Mouse (Mus musculus): ENCODE measurements around the gene Kif21b. TPM values are rescaled to one million over a fixed set of nuclear protein-coding genes. Genes with fewer than 3 reads are reported as not detected.

Kif21b gene
- polyA plus RNA-seq, 1 experiment from 2014 or later: 2.8 TPM

DNA sequence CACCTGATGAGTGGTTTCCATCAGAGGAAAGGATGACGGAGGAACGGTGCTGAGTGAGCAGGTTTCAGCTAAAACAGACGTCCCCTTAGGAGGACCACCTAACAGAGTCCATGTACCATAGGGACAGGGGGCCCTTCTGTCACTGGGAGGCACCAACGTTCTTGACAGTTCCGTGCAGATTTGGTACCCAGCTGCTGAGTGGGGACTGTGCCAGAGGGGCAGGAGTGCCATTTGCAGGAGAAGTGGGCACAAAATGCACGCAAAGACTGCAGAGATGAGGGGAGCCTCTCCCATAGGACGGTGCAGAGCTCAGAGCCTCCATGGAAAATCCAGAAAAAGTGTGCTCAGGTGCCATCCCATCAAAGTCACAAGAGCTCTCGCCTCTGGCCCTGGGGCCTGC is 9.2 kb upstream of the Kif21b start:
- Histone ChIP-seq H3K9me3 (ENCODE audit: control insufficient read depth, low read length) (no peaks in the 10 kb centered on the region), H3K9ac (ENCODE audit: low read depth, low read length) (no peak overlapping the region), H3K4me1 (ENCODE audit: control insufficient read depth, insufficient read depth, low read length) (peaks cover 9% of the 10 kb centered on the region; the same call in 1 of the 2 replicates), H3K4me3 (ENCODE audit: low read depth, low read length) (no peak overlapping the region), H3K27me3 (replicated peaks; ENCODE audit: control insufficient read depth, insufficient read depth, low read length) (no peaks in the 10 kb centered on the region), H3K27ac (replicated peaks; ENCODE audit: low read depth, low read length) (no peak overlapping the region), H3K36me3 (ENCODE audit: control insufficient read depth, insufficient read depth, low read length) (no peaks in the 10 kb centered on the region), H3K4me2 (ENCODE audit: low read depth, low read length) (no peak overlapping the region)
- ATAC-seq (ENCODE audit: low read depth): no peak
- 82% methylated on average over 8 of the region's 8 CpGs for WGBS
- no peak for DNase-seq (ENCODE audit: low spot score)

DNA sequence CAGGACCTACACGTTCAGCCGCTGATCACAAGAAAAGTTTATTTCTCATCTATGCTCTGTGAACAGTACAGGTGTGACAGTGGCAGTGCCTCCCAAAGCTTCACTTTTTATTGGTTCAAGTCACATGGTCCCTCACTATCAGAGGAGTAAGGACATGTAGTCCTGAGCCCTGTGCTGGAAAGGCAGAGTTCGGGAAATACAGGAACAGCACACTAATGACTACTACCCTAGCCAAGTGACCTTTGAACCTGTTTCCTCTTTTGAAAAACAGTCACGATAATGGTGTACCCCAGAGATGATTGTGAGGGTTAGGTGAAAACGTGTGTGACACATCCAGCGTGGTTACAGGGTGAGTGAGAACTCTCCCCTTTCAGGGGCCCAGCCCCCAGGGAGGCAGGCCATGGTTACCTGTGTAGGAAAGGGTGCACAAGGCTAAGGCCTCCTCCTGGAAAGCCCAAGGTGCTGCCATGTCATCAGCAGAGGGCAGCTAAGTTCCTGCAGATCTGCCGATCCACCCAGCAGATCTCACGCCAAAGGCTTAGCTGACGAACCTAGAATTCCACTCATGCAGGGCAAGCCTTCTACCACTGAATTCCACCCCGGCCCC is 4.9 kb upstream of the Kif21b start:
- no peak overlapping the region for H3K4me2 ChIP-seq (ENCODE audit: low read depth, low read length)
- 71% methylated on average over 10 of the region's 10 CpGs for WGBS
- H3K9me3 ChIP-seq (ENCODE audit: control insufficient read depth, low read length): no peaks in the 10 kb centered on the region
- no peak overlapping the region for H3K27ac ChIP-seq (replicated peaks; ENCODE audit: low read depth, low read length)
- peaks cover 23% of the 10 kb centered on the region for H3K4me1 ChIP-seq (ENCODE audit: control insufficient read depth, insufficient read depth, low read length)
- no peaks in the 10 kb centered on the region for H3K27me3 ChIP-seq (replicated peaks; ENCODE audit: control insufficient read depth, insufficient read depth, low read length)
- H3K4me3 ChIP-seq (ENCODE audit: low read depth, low read length): no peak overlapping the region
- no peaks in the 10 kb centered on the region for H3K36me3 ChIP-seq (ENCODE audit: control insufficient read depth, insufficient read depth, low read length)
- DNase-seq (ENCODE audit: low spot score) (no peak), ATAC-seq (ENCODE audit: low read depth) (no peak)
- no peak overlapping the region for H3K9ac ChIP-seq (ENCODE audit: low read depth, low read length)

DNA sequence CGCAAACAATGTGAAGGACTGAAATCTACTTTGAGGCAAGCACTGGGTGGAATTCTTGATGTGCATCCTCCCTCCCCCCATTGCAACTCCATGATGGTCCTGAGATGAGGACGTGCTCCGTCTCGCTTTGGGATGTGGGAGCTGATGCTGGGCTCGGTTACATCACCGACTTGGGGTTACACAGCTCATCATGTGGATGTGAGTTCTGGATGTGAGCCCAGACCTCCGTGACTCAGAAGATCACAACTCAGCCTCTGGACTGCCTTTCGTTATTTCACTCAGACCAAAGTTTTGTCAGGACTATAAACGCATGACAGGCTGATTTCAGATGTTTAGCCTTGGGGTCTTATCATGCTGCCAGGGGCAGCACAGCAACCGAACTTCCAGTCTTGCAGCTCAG is 4.3 kb upstream of the Kif21b start:
- Histone ChIP-seq H3K9me3 (ENCODE audit: control insufficient read depth, low read length) (no peaks in the 10 kb centered on the region), H3K36me3 (ENCODE audit: control insufficient read depth, insufficient read depth, low read length) (no peaks in the 10 kb centered on the region), H3K4me3 (ENCODE audit: low read depth, low read length) (no peak overlapping the region), H3K27ac (replicated peaks; ENCODE audit: low read depth, low read length) (no peak overlapping the region), H3K27me3 (replicated peaks; ENCODE audit: control insufficient read depth, insufficient read depth, low read length) (no peaks in the 10 kb centered on the region), H3K4me1 (ENCODE audit: control insufficient read depth, insufficient read depth, low read length) (peaks cover 24% of the 10 kb centered on the region), H3K4me2 (ENCODE audit: low read depth, low read length) (no peak overlapping the region), H3K9ac (ENCODE audit: low read depth, low read length) (no peak overlapping the region)
- no peak for ATAC-seq (ENCODE audit: low read depth)
- peak; percentile 85 for DNase-seq (ENCODE audit: low spot score)
- WGBS: 52% methylated on average over 10 of the region's 10 CpGs

DNA sequence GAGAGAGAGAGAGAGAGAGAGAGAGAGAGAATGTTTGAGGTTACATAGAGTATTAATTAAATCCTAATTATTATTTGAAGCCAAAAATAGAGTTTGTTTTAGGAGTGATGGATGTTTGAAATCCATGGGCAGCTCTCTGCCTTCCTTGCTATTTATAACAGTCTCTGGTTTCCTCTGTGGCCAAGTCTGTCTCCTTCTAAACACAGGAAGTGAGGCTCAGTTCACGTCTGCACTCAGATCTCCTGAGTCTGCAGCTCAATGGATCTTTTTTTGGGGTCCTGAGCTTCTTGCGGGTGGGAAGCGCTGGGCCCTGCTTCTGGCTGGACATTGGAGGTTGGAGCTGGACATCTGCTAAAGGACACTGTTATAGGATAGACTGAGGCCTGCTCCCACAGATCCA is 3.3 kb upstream of the Kif21b start:
- H3K4me2 ChIP-seq (ENCODE audit: low read depth, low read length): no peak overlapping the region
- ATAC-seq (ENCODE audit: low read depth) (no peak), DNase-seq (ENCODE audit: low spot score) (no peak)
- no peaks in the 10 kb centered on the region for H3K27me3 ChIP-seq (replicated peaks; ENCODE audit: control insufficient read depth, insufficient read depth, low read length)
- H3K9me3 ChIP-seq (ENCODE audit: control insufficient read depth, low read length): no peaks in the 10 kb centered on the region
- H3K27ac ChIP-seq (replicated peaks; ENCODE audit: low read depth, low read length): peak overlapping the region; percentile 61; the same call in 1 of the 2 replicates
- no peak overlapping the region for H3K4me3 ChIP-seq (ENCODE audit: low read depth, low read length)
- H3K9ac ChIP-seq (ENCODE audit: low read depth, low read length): no peak overlapping the region
- 54% methylated on average over 3 of the region's 3 CpGs for WGBS
- H3K36me3 ChIP-seq (ENCODE audit: control insufficient read depth, insufficient read depth, low read length): no peaks in the 10 kb centered on the region
- peaks cover 34% of the 10 kb centered on the region for H3K4me1 ChIP-seq (ENCODE audit: control insufficient read depth, insufficient read depth, low read length)

DNA sequence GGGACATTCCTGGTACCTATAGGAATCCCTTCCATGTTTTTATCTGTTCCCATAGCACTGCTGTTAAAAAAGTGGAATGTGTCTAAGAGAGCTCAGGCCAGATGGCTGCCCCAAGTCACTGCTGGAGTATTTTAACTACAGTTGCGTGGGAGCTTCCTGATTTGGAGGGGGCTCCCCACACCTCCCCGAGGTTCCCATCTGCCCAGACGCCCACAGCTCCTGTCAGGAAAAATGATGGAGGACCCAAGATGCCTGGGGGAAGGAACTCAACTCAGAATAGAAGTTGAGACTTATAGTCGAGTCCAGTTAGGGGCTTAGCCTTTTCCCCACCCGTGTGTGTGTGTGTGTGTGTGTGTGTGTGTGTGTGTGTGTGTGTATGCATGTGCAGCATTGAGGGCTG is 2.8 kb upstream of the Kif21b start:
- no peak overlapping the region for H3K27ac ChIP-seq (replicated peaks; ENCODE audit: low read depth, low read length)

DNA sequence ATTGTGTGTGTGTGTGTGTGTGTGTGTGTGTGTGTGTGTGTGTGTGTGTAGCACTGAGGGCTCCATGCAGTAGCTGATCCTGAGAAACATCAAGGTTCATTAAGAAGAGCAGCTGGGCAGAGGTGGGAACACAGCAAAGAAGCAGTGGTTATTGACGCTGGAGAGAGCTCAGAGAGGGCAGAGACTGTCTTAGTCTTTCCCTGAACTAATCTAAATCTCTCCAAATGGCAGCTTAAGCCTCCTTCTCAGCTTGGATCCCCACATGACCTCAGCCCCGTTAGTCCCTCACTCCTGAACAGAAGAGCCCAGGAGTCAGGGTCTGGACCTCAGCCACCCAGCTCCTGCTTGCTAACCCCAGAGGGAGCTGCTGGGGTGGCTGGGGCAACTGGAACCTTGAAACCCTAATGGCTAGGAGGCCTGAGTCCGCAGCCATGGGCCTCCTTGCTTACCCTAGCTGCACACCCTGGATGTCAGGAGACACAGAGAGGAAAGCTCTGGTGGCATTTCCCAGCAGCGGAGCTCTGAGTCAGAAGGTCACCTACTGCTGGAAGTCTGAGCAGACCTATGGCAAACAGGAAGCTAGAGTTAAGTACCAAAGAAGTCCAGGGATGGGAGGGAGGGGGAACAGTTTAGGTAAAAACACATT is 2.1 kb upstream of the Kif21b start:
- DNase-seq (ENCODE audit: low spot score) (no peak), ATAC-seq (ENCODE audit: low read depth) (no peak)
- Histone ChIP-seq H3K36me3 (ENCODE audit: control insufficient read depth, insufficient read depth, low read length) (no peaks in the 10 kb centered on the region), H3K27me3 (replicated peaks; ENCODE audit: control insufficient read depth, insufficient read depth, low read length) (no peaks in the 10 kb centered on the region), H3K4me3 (ENCODE audit: low read depth, low read length) (no peak overlapping the region), H3K27ac (replicated peaks; ENCODE audit: low read depth, low read length) (no peak overlapping the region), H3K9ac (ENCODE audit: low read depth, low read length) (no peak overlapping the region), H3K9me3 (ENCODE audit: control insufficient read depth, low read length) (no peaks in the 10 kb centered on the region), H3K4me1 (ENCODE audit: control insufficient read depth, insufficient read depth, low read length) (peaks cover 43% of the 10 kb centered on the region), H3K4me2 (ENCODE audit: low read depth, low read length) (no peak overlapping the region)
- 52% methylated on average over 4 of the region's 4 CpGs for WGBS

More for the DNA sequence above, 2.8 kb upstream of the Kif21b start:
- 38% methylated on average over 5 of the region's 5 CpGs for WGBS
- no peaks in the 10 kb centered on the region for H3K9me3 ChIP-seq (ENCODE audit: control insufficient read depth, low read length)
- H3K4me1 ChIP-seq (ENCODE audit: control insufficient read depth, insufficient read depth, low read length): peaks cover 39% of the 10 kb centered on the region
- ATAC-seq (ENCODE audit: low read depth): no peak
- H3K36me3 ChIP-seq (ENCODE audit: control insufficient read depth, insufficient read depth, low read length): no peaks in the 10 kb centered on the region
- no peak overlapping the region for H3K4me2 ChIP-seq (ENCODE audit: low read depth, low read length)
- H3K27me3 ChIP-seq (replicated peaks; ENCODE audit: control insufficient read depth, insufficient read depth, low read length): no peaks in the 10 kb centered on the region
- H3K9ac ChIP-seq (ENCODE audit: low read depth, low read length): no peak overlapping the region
- no peak for DNase-seq (ENCODE audit: low spot score)
- no peak overlapping the region for H3K4me3 ChIP-seq (ENCODE audit: low read depth, low read length)

DNA sequence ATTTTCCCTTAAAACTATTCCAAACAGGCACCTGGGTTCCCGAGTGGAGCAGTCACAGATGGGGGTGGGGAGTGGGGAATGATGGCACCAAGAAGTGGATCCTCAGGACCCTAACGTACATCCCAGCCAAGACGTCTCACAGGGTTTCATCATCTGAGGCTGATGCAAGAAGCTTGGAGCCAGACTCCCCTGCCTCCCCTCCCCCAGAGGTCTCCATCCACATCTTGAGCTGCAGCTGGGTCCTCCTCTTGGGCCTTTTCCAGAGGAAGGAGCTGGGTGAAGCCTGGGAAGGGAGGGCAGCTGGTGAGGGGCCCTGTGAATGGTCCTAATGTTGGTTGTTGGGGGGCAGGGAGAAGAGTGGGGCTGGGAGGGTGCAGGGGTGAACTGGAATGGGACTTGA is 1.1 kb upstream of the Kif21b start:
- no peak for DNase-seq (ENCODE audit: low spot score)

DNA sequence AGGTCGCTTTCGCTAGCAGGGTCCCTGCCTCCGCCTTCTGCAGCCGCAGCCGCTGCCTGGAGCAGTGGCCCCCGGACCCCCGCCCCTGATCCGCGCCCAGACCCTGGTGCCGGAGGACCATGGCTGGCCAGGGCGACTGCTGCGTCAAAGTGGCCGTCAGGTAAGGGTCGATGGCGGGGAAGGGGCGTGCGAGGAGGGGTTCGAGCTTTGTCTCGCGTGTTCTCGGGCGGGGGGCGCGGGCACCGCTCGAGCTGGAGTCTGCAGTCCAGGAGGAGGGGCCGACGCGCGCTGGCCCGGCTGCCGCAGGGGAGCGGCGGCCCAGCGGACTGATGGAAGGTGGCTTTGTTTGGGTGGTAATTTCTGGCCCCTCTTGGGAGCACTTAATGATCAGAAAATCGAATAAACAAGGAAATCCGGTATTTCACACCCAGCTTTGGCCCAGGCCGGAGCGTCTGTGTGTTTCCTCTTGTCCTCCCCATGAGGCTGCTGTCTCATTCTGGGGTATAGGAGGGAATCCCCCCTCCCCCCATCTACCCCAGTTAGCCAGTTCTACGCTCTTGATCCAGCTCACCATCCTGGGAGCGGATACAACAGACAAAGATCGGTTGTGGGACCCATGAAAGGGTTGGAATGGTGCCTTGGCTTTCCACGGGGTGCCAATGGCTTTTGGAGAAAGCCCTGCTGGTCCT is 558 bp downstream of the Kif21b start:
- WGBS: 1% methylated on average over 34 of the region's 43 CpGs
- DNase-seq (ENCODE audit: low spot score): no peak
- ATAC-seq (ENCODE audit: low read depth): peak; percentile 48; the same call in 1 of the 2 replicates
- Histone ChIP-seq H3K9ac (ENCODE audit: low read depth, low read length) (peak overlapping the region; percentile 79), H3K4me2 (ENCODE audit: low read depth, low read length) (peak overlapping the region; percentile 97), H3K36me3 (ENCODE audit: control insufficient read depth, insufficient read depth, low read length) (no peaks in the 10 kb centered on the region), H3K27ac (replicated peaks; ENCODE audit: low read depth, low read length) (no peak overlapping the region; the same call in 1 of the 2 replicates), H3K9me3 (ENCODE audit: control insufficient read depth, low read length) (no peaks in the 10 kb centered on the region), H3K27me3 (replicated peaks; ENCODE audit: control insufficient read depth, insufficient read depth, low read length) (no peaks in the 10 kb centered on the region), H3K4me3 (ENCODE audit: low read depth, low read length) (peak overlapping the region; percentile 78), H3K4me1 (ENCODE audit: control insufficient read depth, insufficient read depth, low read length) (peaks cover 66% of the 10 kb centered on the region)

More for the DNA sequence above, 1.1 kb upstream of the Kif21b start:
- H3K9me3 ChIP-seq (ENCODE audit: control insufficient read depth, low read length): no peaks in the 10 kb centered on the region
- peaks cover 53% of the 10 kb centered on the region for H3K4me1 ChIP-seq (ENCODE audit: control insufficient read depth, insufficient read depth, low read length)
- no peak for ATAC-seq (ENCODE audit: low read depth)
- 0 out of 2 replicates have a peak overlapping the region, but pooled peaks have one; percentile 97 for H3K4me2 ChIP-seq (ENCODE audit: low read depth, low read length)
- no peaks in the 10 kb centered on the region for H3K36me3 ChIP-seq (ENCODE audit: control insufficient read depth, insufficient read depth, low read length)
- H3K9ac ChIP-seq (ENCODE audit: low read depth, low read length): no peak overlapping the region
- no peak overlapping the region for H3K4me3 ChIP-seq (ENCODE audit: low read depth, low read length)
- WGBS: 62% methylated on average over 3 of the region's 3 CpGs
- H3K27ac ChIP-seq (replicated peaks; ENCODE audit: low read depth, low read length): no peak overlapping the region
- H3K27me3 ChIP-seq (replicated peaks; ENCODE audit: control insufficient read depth, insufficient read depth, low read length): no peaks in the 10 kb centered on the region
